Mouse (Mus musculus): Measurements from ENCODE around the gene Tacc2. TPM values are rescaled to one million over a fixed set of nuclear protein-coding genes. Genes with fewer than 3 reads are reported as not detected.
A peak's percentile ranks its signal among the peaks of the same experiment; 100 is the strongest.

Gene Tacc2
- total and polyA plus RNA-seq, 2 experiments = 10.0 to 14.3 TPM

DNA sequence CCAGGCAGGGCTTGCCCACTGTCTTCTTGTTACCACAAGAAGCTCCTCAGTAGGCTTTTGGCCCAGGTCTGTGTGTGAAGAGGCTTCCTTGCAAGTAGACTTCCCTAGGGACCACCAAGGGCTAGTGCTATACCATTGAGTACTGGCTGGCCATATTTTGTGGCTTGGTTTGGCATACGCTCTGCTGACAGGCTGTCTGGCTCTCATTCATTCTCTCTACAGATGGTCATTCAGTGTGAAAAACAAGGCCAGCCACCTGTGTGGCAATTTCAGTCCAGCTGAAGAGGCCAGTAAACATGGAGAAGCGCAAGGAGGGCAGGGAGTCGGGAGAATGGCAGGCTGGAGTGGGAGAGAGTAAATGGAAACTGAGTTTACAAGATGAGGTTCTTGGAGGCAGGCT lies 138.2 kb downstream of the Tacc2 start:
- no peak for TF ChIP-seq POLR2A (IDR thresholded peaks at IDR 0.05; ENCODE audit: extremely low read depth, insufficient read depth, low read length)
- TF ChIP-seq CTCF (IDR thresholded peaks at IDR 0.05; ENCODE audit: low read depth, low read length) = no peak

DNA sequence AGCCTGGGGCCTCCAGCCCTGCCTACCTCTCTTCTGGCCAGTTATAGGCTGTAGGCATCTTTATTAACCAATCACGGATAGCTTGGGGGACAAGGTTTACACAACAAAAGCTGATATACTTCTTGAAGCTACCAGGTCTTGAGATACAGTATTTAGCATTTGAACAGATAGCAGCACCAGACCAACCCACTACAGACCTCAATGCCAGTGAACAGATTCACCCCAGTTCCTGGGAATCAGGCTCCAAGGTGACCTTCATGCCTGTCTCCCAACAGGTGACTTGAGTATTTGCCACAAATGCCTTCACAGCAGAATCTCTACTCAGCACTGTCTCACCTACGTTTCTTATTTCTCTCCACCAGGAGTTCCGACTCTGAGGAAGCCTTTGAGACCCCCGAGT lies 139.1 kb downstream of the Tacc2 start:
- DNase-seq (ENCODE audit: extremely low read depth, low read depth, low spot score) = no peak
- Histone ChIP-seq H3K27me3 (ENCODE audit: control insufficient read depth, insufficient read depth, low read length) (no peaks in the 10 kb centered on the region), H3K4me1 (ENCODE audit: control insufficient read depth, insufficient read depth, low read length) (peaks cover 3% of the 10 kb centered on the region), H3K4me3 (ENCODE audit: insufficient read depth, low read depth, low read length) (no peak overlapping the region), H3K27ac (replicated peaks; ENCODE audit: insufficient read depth, low read depth, low read length) (no peak overlapping the region), H3K36me3 (ENCODE audit: control insufficient read depth, insufficient read depth, low read length) (peaks cover 4% of the 10 kb centered on the region; the same call in 1 of the 2 replicates), H3K9ac (ENCODE audit: low read depth, low read length) (no peak overlapping the region), H3K79me2 (ENCODE audit: control insufficient read depth, insufficient read depth, low read length) (peaks cover 2% of the 10 kb centered on the region; the same call in 1 of the 2 replicates)
- 87% methylated on average over 4 of the region's 4 CpGs for WGBS
- TF ChIP-seq CTCF (IDR thresholded peaks at IDR 0.05; ENCODE audit: low read depth, low read length) (no peak), POLR2A (IDR thresholded peaks at IDR 0.05; ENCODE audit: extremely low read depth, insufficient read depth, low read length) (no peak)

More for the DNA sequence above, 138.2 kb downstream of the Tacc2 start:
- Histone ChIP-seq H3K9ac (ENCODE audit: low read depth, low read length) (no peak overlapping the region), H3K36me3 (ENCODE audit: control insufficient read depth, insufficient read depth, low read length) (peaks cover 4% of the 10 kb centered on the region; the same call in 1 of the 2 replicates), H3K27ac (replicated peaks; ENCODE audit: insufficient read depth, low read depth, low read length) (no peak overlapping the region), H3K4me3 (ENCODE audit: insufficient read depth, low read depth, low read length) (no peak overlapping the region), H3K79me2 (ENCODE audit: control insufficient read depth, insufficient read depth, low read length) (peaks cover 6% of the 10 kb centered on the region; the same call in 1 of the 2 replicates), H3K4me1 (ENCODE audit: control insufficient read depth, insufficient read depth, low read length) (peaks cover 3% of the 10 kb centered on the region), H3K27me3 (ENCODE audit: control insufficient read depth, insufficient read depth, low read length) (no peaks in the 10 kb centered on the region)
- WGBS = 56% methylated on average over 3 of the region's 3 CpGs
- DNase-seq (ENCODE audit: extremely low read depth, low read depth, low spot score) = peak; percentile 16

DNA sequence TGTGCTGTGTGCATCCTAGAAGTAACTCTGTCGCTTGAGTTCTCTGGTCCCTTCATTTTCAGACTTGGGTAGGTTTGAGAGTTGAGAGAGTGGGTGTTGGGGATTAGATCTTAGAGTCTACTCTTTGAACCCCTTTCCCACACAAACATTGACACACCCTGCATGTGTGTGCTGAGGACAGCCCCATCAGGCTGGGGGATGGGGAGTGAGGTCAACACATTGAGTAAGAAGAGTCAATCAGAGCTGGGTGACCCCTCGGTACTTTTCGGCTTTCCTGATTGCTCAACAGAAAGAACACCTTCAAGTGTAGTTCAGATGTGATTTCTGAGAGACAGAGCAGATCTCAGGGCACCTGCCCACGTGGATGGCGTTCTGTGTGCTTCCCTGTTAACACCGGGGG lies 139.8 kb downstream of the Tacc2 start:
- TF ChIP-seq CTCF (IDR thresholded peaks at IDR 0.05; ENCODE audit: low read depth, low read length) (no peak), POLR2A (IDR thresholded peaks at IDR 0.05; ENCODE audit: extremely low read depth, insufficient read depth, low read length) (no peak)
- H3K4me3 ChIP-seq (ENCODE audit: insufficient read depth, low read depth, low read length) = no peak overlapping the region
- WGBS = 46% methylated on average over 6 of the region's 6 CpGs
- H3K4me1 ChIP-seq (ENCODE audit: control insufficient read depth, insufficient read depth, low read length) = peaks cover 3% of the 10 kb centered on the region
- H3K9ac ChIP-seq (ENCODE audit: low read depth, low read length) = no peak overlapping the region
- no peak overlapping the region for H3K27ac ChIP-seq (replicated peaks; ENCODE audit: insufficient read depth, low read depth, low read length)
- DNase-seq (ENCODE audit: extremely low read depth, low read depth, low spot score) = peak; percentile 48
- no peaks in the 10 kb centered on the region for H3K27me3 ChIP-seq (ENCODE audit: control insufficient read depth, insufficient read depth, low read length)
- H3K79me2 ChIP-seq (ENCODE audit: control insufficient read depth, insufficient read depth, low read length) = peaks cover 2% of the 10 kb centered on the region; the same call in 1 of the 2 replicates
- peaks cover 4% of the 10 kb centered on the region; the same call in 1 of the 2 replicates for H3K36me3 ChIP-seq (ENCODE audit: control insufficient read depth, insufficient read depth, low read length)

DNA sequence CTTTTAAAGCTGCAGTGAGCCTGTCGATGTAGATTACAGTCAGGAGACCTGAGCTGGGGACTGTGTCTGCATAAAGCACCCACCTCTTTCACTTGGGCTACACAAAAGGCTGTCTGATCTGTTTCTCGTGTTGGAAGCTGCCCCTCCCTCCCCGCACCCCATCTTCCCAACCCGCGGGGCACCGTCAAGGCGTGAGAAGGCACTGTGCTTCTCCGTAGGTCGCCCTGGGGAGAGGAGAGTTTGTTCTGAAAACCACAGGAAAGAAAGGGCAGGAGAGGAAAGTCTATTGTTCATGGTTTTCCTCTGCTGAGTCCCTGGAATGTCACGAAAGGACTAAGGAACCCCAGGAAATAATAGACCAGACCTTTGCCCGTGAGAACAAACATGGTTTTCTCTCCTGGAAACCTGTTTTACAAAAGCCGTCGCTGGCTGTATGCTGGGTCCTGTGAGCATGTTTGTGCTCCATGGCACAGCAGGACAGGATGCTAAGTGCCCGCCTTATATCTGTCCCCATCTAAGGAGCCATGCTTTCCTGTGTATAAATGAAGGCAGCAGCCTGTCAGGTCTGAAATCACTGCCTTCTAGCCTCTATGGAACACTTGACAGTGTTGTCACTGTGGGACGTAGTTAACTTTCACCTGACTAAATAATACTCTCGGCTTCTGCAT lies 142.8 kb downstream of the Tacc2 start:
- Histone ChIP-seq H3K79me2 (ENCODE audit: control insufficient read depth, insufficient read depth, low read length) (0 out of 2 replicates have a peak, but pooled peaks cover 2% of the 10 kb centered on the region), H3K36me3 (ENCODE audit: control insufficient read depth, insufficient read depth, low read length) (peaks cover 4% of the 10 kb centered on the region; the same call in 1 of the 2 replicates), H3K4me3 (ENCODE audit: insufficient read depth, low read depth, low read length) (no peak overlapping the region), H3K9ac (ENCODE audit: low read depth, low read length) (no peak overlapping the region), H3K27me3 (ENCODE audit: control insufficient read depth, insufficient read depth, low read length) (no peaks in the 10 kb centered on the region), H3K27ac (replicated peaks; ENCODE audit: insufficient read depth, low read depth, low read length) (no peak overlapping the region), H3K4me1 (ENCODE audit: control insufficient read depth, insufficient read depth, low read length) (peaks cover 3% of the 10 kb centered on the region)
- 70% methylated on average over 16 of the region's 16 CpGs for WGBS
- no peak for DNase-seq (ENCODE audit: extremely low read depth, low read depth, low spot score)
- TF ChIP-seq CTCF (IDR thresholded peaks at IDR 0.05; ENCODE audit: low read depth, low read length) (no peak), POLR2A (IDR thresholded peaks at IDR 0.05; ENCODE audit: extremely low read depth, insufficient read depth, low read length) (no peak)

DNA sequence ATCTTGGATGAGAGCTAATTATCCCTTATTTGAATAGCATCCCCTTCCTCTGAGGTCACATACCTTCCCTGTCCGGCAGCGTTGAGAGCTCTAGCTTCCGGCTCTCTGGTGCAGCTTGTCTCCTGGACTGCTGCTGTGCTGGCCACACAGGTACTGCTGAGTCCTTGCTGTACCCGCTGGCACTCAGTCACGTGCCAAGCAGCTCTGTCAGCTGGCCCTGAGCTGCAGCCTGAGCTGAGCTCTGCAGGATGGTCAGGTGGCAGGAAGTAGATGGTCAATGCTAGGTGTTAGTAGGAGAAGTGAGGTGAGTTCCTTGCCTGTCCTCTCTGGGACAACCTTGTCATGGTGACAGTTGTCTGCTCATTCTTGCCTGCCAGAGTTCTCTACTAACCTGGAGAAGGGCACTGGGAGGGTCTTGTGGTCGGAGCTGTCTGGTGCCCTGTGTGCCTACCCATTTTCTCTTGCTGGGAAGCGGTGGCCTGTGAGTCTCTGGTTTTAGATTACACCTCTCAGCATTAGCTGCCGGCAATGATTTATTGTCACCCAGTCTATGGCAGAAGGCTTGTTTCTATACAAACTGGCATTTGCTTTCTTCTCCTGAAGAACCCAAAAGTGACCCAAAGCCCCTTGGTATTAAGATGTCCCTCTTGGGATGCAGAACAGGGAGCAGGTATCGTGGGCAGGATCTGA lies 143.6 kb downstream of the Tacc2 start:
- no peak overlapping the region for H3K27ac ChIP-seq (replicated peaks; ENCODE audit: insufficient read depth, low read depth, low read length)
- H3K36me3 ChIP-seq (ENCODE audit: control insufficient read depth, insufficient read depth, low read length) = peaks cover 4% of the 10 kb centered on the region; the same call in 1 of the 2 replicates
- no peak overlapping the region for H3K4me3 ChIP-seq (ENCODE audit: insufficient read depth, low read depth, low read length)
- no peak for DNase-seq (ENCODE audit: extremely low read depth, low read depth, low spot score)
- H3K4me1 ChIP-seq (ENCODE audit: control insufficient read depth, insufficient read depth, low read length) = peaks cover 3% of the 10 kb centered on the region
- no peak overlapping the region for H3K9ac ChIP-seq (ENCODE audit: low read depth, low read length)
- no peaks in the 10 kb centered on the region for H3K27me3 ChIP-seq (ENCODE audit: control insufficient read depth, insufficient read depth, low read length)
- 0 out of 2 replicates have a peak, but pooled peaks cover 2% of the 10 kb centered on the region for H3K79me2 ChIP-seq (ENCODE audit: control insufficient read depth, insufficient read depth, low read length)
- 91% methylated on average over 9 of the region's 9 CpGs for WGBS
- TF ChIP-seq CTCF (IDR thresholded peaks at IDR 0.05; ENCODE audit: low read depth, low read length) (no peak), POLR2A (IDR thresholded peaks at IDR 0.05; ENCODE audit: extremely low read depth, insufficient read depth, low read length) (no peak)

Measured in liver, adult 2 months (tissue).